Mouse (Mus musculus): Measurements from ENCODE around the gene Flywch2.
"Not testable (repeated sequence)": the region's sequence is repeated elsewhere in the genome, so short reads cannot be mapped to it uniquely, and the experiment has no call there.

Flywch2 gene

DNA sequence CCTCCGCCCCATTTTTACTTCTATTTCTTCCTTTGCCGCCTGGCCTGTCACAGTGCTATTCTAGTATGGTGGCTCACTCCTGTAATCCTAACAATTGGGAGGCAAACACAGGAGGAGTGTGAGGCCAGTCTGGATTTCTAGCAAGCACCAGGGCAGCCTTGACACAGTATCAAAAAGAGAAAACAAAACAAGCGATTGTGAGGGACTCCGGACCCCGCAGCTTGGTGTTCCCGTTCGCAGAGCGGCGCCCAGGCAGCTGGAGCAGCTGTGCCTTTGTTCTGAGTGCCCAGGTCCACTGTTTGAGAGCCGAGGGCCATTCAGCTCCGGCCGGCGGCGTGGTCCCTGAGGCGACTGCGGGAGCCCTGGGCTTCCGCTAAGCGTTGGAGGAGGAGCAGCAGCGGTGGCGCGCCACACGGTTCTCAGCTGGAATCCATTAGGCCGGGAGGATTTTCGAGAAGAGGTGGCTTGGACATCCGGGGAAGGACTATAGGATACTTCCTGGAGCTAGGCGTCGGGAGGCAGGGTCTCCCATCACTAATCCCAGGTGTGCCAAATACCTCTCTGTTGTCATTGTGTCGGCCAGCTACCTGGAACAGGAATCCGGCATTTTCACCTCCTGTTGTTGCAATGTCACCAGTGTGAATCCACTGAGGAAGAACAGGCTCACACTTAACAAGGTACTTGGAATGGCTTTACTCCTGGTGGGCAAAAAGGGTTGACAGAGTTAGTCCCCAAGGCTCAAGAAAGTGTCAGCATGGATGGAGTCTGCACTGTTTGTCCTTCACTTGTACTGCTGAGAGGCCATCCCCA, 4.6 kb upstream of the Flywch2 start, which contains the start of gene Srrm2:
Gene Srrm2, plus strand, starts transcription at position 264 of the 810 bp plus-strand sequence.
- DNase-seq (ENCODE audit: low spot score): peak; percentile 54

DNA sequence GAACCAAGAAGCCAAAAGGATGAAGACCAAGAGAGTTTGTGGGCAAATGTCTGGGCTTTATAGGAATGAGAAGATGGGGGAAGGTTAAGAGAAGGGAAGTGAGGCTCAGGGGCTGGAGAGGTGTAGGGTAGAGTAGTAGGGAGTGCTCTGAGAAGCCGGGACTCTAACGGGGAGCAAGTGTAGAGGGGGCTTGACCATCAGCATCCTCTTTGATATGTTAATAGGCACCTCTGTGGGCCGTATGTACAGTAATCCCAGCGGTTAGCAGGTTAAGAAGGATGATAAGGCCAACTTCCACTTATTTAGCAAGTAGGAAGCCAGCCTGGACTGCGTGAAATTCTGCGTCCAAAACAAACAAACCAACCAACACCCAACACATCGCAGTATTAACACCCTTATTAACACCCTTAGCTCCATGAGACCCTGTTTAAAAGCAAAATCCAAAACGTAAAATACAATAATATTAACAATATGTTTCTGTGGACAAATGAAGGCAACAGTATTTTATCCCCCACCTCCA, 3.9 kb upstream of the Flywch2 start:
- DNase-seq (ENCODE audit: low spot score): no peak

DNA sequence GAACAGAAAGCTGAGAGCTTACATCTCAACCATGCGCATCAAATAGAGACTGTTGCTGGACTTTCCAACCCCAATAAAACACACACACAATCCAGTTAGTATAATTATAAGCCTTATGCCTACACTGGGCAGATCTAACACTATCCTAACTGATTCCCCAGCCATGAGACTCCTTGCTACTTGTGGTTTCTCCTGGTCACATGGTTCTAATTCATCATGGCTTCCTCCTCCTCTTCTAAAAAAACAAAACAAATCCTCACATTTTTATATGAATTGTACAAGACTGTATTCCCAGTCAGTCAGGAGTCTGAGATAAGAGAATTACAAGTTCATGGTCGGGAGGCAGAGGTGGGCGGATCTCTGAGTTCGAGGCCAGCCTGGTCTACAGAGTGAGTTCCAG, 3.1 kb upstream of the Flywch2 start:
- no peak for DNase-seq (ENCODE audit: low spot score)

DNA sequence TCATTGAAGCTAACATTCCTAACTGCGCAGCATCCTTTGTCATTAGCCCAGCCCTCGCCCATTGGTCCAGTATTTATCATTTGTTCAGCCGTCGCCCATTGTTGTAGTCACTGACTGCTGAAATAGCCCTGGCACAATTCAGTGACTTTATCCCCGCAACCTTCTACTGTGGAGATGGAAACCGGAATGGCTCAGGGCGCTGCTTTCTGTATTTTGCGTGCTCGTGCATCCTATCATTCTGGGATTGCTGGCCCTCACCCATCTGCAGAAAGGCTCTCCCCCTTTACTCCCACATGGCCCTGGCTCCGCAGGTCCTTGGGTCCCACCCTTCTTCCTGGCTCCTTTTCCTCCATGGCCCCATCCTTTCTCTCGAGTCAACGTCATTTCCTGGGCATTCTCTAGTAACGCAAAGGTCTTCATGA, 640 bp upstream of the Flywch2 start:
- DNase-seq (ENCODE audit: low spot score): no peak

DNA sequence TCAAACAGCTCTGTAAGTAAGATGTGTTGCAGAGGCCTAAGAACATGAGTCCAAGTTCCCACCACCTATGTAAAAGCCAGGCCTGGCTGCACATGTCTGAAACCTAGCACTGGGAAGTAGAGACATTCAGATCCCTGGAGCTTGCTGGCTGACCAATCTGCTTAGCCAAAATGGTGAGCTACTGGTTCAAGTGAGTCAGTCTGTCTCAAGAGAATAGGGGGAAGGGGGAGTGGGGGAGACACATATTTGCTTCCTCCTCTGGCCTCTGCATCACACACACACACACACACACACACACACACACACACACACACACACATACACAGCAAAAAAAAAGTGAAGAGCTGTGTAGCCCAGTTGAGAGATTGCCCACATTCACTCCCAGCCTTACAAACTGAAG, 2.5 kb downstream of the Flywch2 start:
- DNase-seq (ENCODE audit: low spot score): no peak

DNA sequence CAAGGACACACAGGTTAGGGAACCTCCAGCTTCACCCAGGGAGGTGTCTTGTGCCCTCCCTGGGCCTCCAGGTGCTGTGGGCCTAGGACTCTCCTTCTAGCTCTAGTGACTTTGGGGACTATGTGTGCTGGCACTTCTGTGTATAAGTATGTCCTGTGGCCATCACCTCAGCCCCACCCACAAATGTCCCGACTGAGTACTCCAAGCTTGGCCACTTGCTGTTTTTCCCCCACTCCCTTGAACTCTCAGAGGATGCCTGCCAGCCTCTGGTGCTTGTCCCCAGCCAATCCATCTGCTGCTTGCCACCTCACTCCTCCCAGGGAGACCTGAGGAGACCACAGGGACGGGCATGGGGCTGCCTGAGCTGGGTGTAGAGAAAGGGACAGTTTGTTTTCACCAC, 7.4 kb downstream of the Flywch2 start:
- no peak for DNase-seq (ENCODE audit: low spot score)

DNA sequence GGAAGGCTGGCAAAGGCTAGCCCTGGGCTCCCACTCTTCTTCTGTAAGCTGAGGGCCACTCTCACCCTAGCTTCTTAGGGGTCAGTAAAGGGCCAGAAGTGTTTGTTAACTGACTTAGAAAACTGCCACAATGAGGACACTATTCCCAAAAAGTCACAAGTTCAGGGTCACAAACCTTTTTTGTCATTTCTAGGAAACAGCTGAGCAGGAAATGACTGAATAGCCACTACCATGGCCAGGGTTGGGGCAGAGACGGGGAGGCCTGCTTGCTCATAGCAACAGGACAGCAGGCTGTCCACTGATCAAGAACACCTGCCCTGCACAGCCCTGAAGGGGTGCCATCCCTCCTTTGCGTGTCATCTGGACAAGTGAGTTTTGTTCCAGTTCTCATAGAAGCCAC, 8.7 kb downstream of the Flywch2 start:
- no peak for DNase-seq (ENCODE audit: low spot score)

DNA sequence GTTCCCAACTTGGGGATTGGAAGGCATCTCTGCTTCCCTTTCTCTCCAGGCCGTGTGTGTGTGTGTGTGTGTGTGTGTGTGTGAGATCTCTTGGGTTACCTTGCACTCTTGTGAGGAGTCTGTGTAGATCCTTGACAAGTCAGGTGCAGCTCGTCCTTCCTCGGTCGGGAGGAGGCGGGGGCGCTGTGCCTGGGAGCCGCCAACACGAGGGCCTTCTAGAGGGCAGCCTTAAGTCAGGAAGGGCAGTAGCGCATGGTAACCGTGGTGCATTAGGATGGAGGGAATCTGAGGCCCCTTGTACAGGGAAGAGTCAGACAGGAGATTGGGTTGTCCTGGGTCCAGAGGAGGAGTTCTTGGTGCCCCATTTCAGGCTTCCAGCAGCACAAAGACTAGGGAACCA, 9.7 kb downstream of the Flywch2 start:
- no peak for DNase-seq (ENCODE audit: low spot score)

DNA sequence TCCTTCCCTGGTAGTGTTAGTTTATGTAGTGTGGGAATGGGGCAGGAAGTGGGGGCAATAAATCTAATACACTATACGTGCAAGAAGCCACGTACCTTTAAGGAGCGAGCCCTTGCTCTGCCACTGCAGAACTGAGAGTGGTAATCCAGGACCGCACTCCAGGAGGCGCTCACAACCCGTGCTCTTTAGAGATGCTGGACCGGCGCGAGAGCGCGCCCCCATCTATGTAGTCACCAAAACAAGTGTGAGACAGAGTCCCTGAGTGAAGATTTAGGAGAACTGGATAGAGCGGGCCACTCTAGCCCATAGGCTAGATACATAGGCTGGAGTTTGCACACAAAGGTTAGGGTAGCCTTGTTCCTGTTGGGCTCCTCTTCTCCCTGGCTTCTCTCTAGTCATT, 11.8 kb downstream of the Flywch2 start:
- peak; percentile 60 for DNase-seq (ENCODE audit: low spot score)

DNA sequence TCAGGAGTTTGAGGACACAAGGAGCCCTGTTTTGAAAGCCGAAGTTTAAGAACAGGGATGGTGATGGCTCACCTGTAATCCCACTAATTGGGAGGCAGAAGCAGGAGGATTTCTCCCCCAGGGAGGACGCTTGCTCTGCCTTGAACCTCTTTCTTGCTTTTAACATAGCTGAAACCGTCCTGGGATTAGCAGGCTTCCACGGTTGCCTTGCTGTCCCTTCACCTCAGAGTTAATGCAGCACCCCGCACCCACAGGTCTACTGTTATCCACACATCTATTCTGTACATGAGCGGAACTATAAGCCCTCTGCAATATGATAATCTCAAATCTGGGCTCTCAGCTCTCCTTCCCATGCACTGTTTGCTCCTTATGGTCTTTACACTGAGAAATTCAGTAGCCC, 12.2 kb downstream of the Flywch2 start:
- no peak for DNase-seq (ENCODE audit: low spot score)

DNA sequence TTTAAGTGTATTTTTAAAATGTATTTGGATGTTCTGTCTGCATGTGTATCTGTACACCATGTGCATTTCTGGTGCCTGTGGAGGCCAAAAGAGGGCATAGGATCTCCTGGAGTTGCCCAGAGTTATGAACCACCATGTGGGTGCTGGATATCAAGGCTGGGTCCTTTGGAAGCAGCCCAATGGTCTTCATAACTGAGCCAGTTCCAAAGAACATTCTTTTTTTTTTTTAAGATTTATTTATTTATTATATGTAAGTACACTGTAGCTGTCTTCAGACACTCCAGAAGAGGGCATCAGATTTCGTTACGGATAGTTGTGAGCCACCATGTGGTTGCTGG, 13.7 kb downstream of the Flywch2 start:
- not testable (repeated sequence) for DNase-seq (ENCODE audit: low spot score)

DNA sequence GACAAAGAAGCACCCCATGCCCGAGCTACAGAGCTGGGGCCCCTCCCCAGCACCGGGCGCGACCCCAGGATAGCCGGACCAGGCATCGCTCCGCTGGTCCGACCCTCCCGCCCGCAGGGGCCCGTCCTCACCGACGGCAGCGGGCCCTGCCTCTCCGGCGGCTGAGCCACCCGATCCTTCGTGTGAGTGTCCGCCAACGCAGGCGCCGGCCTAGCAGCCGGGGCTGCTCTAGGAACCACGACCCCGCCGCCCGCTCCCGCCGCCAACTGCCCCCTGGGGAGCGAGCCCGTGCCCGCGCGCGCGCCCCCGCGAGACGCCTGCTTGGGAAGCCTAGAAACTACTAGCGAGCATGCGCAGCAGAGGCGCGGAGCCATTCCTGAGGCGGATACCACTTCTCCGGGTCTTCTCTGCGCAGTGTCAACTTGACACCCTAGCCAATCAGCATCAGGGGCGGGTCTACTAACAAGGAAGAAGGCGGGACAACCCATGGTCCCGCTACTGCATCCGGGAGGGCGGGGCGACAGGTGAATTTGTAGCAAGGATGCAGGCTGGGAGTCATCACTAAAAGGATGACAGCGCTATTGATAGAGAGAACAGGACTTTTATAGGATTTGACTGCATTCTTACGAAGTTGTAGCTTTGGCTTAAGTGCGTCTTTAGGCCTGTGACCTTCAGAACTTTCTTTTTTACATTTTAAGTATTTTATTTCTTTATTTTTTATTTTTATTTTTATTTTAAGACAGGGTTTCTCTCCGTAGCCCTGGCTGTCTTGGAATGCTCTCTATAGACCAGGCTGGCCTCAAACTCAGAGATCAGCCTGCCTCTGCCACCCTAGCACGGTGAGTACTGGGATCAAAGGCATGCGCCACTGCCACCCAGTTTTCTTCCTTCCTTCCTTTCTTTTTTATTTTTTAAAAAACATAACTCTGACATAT, 14.3 kb downstream of the Flywch2 start, which contains the start of gene Flywch1:
Gene Flywch1, minus strand, starts transcription at position 319 of the 935 bp plus-strand sequence.
- DNase-seq (ENCODE audit: low spot score): peak; percentile 99

DNA sequence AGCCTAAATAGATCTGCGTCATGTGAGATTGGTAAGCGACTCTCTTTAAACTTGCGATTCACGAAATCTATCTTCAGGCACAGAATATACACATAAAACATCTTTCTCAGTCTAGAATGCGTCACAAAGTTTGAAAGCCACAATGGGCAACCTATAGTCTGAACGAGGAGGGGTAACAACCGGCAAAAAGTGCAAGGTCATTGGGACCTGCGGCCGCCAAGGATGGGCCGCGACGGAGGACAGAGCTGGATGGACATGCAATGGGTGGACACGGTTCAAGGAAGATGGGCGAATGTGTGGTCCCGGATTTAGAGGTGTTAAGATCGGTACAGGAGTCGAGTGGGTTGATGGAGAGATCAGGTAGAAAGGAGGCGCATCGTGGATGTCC, 15.0 kb downstream of the Flywch2 start:
- DNase-seq (ENCODE audit: low spot score): no peak

DNA sequence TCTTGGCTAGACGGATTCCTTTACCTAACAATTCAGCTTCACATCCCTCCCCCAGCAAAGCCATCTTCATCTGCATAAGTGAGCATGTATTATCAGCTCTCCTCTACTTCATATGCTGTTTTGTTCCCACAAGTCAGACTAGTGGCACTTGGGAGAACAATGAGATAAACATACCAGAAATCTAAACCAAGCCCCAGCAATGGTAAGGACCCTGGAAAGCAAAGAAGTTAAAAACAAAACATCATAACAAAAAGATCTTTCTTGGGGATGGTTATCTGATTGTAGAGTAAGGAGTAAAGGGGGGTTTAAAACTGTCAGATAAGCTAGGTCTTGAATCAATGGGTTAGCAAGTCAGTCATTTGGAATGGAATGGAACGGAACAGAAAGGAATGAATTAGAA, 15.4 kb downstream of the Flywch2 start:
- DNase-seq (ENCODE audit: low spot score): no peak

DNA sequence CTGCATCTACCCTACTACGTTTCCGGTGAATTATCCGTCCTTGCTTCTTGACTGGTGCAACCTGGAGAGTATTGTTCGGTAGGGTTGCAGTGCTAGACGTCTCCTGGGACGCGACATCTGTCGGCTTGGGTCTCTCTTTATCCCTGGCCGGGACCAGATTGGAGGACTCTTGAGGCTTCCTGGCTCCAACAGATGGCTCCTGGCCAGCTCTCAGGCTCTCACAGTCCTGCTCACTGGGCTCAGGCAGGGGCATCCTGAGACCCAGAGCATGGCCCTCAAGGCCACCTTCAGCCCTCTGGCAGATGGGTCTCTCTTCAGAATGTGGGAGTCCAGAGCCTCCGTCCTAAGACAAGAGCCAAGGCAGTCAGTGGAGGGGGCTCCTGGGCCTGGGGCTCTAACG, 22.9 kb downstream of the Flywch2 start:
- DNase-seq (ENCODE audit: low spot score): no peak

DNA sequence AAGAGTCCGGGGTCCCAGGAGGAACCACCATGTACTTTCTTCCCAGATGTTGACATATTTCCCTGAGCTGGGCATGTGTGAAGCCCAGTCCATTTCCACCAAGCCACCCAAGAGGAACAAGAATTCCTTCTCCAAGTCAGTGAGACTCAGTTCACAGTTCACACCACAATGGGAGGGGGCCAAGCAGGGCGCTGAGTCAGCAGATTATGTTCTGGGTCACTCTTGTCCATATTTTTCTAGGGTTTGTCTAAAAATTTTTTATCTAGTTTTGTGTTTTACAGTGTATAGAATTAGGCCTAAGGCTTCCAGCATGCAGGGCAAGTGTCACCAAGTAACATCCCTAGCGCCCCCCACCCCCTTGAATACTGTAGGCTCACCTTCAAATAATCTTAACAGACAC, 24.7 kb downstream of the Flywch2 start:
- no peak for DNase-seq (ENCODE audit: low spot score)

DNA sequence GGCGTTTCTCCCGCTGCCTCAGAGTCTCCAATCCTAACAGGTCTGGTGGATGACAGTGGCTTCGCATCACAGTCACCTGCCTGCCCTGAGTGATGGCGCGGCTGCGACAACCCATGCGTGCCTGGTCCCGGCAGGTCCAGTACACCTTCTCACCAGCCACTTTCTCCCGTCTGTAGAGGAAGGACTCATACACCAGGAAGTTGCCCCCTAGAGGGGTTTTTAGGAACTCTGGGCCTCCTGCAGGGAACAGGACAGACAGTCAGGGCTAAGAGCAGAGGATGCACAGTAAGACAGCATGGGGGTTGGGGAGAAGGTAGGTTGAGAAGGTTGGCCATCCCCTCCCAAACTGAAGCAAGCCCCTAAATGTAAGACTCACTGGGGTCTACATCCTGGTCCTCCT, 25.6 kb downstream of the Flywch2 start:
- no peak for DNase-seq (ENCODE audit: low spot score)

DNA sequence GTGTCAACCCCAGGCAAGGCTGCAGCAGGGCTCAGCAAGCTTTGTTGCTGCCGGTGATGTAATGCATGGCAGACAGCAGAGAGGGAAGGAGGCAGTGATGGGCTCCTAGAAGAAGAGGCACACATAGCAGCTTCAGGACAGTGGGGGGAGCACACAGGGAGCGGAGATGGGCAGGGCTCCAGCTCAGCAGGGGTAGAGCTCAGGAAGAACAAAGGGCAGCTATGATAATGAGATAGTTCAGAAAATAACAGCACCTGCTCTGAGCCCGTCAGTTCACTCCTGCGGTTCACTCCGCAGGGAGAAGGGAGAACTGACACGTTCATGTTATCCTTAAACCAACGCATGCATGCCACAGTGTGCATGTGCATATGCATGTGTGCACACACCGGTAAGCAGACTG, 27.1 kb downstream of the Flywch2 start:
- DNase-seq (ENCODE audit: low spot score): no peak

DNA sequence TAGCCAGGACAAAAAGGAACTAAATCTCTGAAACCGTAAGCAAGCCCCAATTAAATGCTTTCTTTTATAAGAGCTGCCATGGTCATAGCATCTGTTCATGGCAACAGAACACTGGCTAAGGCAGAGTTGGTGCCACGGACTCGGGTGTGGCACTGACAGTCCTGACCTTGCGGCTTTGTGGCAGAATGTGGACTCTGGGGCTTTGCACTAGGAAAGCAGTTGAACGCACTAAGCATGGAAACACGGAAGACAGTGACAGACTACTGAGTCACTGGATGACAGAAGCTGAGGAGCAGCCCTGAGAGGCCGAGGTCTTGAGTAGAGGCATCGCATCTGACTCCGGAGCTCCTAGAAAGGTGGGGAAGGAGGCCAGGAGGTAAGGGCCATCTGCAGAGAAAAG, 28.3 kb downstream of the Flywch2 start:
- no peak for DNase-seq (ENCODE audit: low spot score)

DNA sequence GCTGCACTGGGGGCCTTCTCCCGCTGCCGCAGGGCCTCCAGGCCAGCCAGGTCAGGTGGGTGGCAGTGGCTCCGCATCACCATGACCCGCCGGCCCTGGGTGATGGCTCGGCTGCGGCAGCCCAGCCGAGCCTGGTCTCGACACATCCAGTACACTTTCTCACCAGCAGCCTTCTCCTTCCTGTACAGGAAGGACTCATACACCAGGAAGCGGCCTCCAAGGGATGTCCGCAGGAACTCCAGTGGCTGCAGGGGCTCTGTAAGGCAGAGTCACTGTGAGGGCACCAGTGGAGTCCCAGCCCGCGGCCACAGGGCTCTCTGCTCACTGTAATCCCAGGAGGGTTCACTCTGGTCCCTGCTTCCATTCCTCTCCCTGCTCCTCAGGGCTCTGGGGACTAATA, 30.2 kb downstream of the Flywch2 start:
- no peak for DNase-seq (ENCODE audit: low spot score)

DNA sequence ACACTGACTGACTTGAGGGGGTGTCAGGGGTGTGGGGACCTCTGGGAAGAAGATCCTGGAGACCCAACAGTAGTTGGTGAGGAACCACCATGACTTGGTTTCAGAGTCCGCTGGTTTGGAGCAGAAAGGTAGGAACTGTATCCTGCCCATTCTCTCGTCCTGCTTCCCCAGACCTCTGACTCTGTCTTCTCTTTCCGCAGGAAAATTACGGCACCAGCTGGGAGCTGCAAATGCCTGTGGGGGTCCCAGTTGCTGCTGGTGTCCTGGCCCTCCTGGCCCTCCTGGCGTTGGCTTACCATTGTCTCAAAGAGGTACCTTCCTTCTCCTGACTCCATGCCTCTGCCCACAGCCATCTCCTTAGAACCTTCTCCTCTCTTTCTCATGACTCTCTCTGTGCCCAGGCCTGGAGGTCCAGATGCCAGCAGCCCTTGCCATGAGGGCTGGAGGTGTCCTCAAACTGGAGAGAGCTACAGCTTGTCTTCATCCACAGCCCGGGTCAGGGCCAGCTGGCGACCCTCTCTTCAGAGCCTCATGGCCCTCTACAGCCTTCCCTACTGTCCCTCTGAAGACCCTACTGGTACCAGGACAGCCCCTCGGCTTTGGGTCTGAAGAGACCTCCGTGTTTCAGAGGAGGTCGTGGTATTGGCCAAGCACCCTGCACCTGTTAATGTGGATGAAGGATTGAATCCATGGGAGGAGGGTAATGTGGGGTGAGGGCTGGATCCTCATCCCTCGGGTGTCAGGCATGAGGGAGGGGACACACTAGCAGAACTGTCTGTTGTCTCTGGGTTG, 36.3 kb downstream of the Flywch2 start:
- no peak for DNase-seq (ENCODE audit: low spot score)
